Mouse (Mus musculus): Measurements from ENCODE around the gene Samhd1. TPM values are rescaled to one million over a fixed set of nuclear protein-coding genes. Genes with fewer than 3 reads are reported as not detected.

Gene Samhd1
- total RNA-seq, 2 experiments from 2014 or later = 26.7 to 31.4 TPM

DNA sequence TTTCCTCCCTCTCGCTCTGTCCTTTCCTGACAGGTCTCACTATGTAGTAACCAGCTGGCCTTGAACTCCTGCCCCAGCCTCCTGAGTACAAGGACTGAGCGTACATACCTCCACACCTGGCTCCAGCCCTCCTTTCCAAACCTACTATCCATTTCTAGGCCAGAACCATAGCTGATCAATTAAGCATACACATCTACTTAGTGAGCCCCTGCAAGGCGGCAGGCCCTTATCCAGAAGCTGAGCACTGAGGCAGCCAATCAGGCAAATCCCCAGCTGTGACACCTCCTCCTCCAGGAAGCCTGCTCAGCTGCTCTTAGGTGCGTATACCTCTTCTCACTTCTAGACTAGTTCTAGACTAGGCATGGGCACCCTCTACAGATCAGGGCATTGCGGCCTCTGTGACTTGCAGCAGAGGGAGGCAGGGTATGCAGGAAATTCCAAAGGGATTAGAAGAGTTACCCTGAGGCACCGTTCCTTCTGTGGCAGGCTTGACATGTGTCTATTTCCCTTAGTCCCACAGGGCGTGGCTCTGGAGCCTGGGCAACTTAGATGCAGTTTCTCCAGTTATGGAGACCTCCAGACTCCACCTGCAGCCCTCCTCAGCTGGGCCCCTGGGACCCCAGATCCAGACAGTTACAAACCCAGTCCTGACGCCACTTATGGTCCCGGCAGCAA lies 62.6 kb downstream of the Samhd1 start:
- DNase-seq = peak; percentile 51

DNA sequence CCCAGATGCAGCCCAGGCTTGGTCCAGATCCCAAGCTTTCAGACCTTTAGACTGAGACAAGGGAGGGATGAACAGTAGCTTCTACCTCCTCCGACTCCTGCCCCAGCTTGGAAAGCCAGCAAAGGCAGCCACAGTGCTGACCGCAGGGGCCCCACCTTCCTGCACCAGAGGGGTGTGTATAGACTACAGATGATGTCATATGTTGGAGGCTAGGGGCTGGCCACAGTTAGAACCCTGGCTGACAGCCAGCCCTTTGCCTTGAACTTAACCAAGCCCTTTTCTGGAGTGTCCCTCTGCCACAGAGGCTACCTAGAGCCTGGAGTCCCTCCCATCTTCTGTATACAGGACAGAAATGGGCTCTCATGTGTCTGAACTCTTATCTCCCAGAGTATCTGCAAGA lies 63.5 kb downstream of the Samhd1 start:
- peak; percentile 87 for DNase-seq

DNA sequence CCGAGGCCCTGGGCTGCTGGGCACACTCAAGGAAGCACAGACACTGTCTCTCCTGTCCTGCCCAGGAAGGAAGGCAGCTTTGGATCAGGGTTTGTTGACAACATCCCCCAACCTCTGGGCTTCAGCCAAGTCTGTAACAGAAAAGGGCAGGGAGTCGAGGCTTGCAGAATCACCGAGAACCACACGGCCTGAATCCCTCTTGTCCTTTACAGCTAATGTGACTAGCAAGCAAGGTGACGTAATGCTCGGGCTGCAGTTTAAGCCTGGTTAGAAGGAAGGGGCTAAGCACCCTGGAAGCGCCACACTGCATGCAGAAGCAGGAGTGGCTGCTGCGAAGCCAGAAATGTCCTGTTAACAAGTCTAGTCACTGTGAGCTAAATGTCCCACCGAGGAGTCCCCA lies 64.7 kb downstream of the Samhd1 start:
- peak; percentile 78 for DNase-seq

DNA sequence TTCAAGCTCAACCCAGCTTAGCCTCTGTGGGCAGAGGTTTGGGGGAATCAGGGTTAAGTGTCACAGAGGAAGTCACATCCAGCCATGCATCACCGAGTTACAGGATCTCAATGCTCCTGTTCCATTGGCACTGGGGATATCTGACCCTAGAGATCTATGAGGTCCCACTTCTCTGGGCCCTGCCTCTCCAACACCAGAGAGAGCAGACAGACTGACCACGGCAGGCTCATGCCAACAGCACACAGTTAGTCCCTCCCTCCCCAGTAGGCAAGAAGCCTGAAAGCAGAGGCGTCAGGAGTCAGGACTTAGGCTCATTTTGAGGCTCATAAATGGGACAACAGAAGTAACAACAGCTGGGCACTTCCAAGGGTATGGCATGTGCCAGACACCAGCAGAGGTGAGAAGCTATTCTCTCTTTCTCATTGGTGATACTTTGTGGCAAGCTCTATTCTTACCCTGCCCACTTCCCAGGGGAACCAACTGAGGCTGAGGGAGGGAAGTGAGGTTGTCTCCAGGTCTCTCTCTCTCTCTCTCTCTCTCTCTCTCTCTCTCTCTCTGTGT lies 65.2 kb downstream of the Samhd1 start:
- peak; percentile 24 for DNase-seq

DNA sequence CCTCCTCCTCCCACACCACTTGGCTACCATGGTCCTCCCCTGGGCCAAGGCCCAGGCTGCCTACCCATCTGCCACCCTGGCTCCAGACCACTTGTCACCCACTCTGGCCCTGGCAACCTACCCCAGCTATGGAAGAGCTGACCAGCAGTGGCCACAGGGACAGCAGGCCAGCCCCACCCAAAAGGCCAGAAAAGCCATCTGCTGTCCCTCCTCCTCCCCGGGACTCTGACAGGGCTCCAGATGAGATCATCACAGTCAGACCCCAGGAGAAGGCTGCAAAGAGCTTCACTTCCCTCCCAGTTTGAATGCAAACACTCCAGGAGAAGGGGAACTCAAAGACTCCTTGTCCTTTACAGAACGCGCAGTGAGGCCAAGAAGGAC lies 65.7 kb downstream of the Samhd1 start:
- DNase-seq = peak; percentile 29

DNA sequence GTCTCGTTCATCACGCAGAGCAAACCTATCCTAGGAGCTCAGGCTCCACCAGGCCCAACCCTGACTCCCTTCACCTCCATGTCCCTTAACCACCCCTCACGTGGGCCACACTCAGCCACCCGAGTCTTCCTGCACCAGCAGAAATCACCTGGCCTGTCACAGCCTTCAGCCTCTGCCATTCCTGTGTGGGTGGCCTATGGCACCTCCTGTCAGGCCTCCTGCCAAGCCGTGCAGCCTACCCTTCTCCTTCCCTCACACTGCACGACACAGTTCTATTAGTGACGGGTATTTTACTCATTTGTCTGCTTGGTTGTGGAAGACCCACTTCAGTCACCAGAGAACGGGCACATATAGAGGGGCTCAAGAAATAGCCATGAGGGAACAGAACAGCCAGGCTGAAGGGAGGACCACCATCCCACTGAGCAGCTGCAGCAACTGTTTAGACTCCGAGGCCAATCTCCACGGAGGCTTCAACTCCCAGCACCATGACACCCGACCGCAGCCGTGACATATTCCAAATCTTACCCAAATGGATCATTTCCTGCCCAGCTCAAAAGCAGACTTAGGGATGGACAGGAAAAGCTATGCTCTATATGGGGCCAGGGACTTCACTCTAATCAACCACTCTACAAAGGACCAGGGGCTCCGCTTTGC lies 66.2 kb downstream of the Samhd1 start:
- DNase-seq = peak; percentile 35

DNA sequence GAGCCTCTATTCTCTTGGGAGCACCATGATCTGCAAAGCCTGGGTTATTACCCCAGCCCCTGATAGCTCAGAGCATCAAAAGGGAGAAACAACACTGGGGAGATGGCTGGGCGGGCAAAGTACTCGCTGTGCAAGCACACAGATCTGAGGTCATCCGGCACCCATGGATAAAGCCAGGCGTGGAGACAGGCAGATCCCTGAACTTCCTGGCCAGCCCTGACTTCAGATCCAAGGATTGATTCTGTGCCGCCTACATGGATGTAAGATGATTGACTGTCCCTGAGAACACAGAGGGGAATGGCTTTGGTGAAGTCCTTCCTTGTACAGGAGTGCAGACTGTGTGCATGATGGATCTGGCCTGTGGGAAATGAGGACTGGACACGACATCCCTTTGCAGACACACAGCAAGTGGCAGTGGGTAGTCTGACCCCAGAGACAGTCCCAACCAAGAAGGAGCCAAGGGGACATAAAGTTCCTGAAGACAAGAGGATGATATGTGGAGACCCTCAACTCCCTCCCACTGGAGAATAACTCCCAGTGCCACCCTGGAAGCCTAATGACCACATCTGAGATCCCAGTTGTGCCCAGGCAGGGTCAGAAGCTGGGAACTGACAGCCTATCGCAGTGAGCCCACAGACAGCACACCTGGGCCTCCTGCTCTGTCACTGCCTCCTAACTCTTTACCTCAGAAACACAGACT lies 68.2 kb downstream of the Samhd1 start:
- no peak for DNase-seq

DNA sequence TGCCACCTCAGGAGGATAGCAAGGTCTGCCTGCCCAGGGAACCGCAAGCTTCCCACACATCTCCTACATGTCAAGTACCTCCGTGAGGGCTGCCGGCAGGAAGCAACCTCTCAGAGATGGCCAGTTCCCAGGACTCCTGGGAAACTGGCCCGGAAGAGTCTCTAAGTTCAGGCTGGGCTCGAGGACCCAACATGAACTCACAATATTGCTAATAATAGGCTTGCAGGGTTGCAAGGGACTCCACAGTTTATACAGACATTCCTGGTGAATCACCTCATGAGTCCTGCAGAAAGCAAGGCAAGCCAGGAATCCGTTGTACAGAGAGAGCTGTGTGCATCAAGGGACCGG lies 69.2 kb downstream of the Samhd1 start:
- no peak for DNase-seq

DNA sequence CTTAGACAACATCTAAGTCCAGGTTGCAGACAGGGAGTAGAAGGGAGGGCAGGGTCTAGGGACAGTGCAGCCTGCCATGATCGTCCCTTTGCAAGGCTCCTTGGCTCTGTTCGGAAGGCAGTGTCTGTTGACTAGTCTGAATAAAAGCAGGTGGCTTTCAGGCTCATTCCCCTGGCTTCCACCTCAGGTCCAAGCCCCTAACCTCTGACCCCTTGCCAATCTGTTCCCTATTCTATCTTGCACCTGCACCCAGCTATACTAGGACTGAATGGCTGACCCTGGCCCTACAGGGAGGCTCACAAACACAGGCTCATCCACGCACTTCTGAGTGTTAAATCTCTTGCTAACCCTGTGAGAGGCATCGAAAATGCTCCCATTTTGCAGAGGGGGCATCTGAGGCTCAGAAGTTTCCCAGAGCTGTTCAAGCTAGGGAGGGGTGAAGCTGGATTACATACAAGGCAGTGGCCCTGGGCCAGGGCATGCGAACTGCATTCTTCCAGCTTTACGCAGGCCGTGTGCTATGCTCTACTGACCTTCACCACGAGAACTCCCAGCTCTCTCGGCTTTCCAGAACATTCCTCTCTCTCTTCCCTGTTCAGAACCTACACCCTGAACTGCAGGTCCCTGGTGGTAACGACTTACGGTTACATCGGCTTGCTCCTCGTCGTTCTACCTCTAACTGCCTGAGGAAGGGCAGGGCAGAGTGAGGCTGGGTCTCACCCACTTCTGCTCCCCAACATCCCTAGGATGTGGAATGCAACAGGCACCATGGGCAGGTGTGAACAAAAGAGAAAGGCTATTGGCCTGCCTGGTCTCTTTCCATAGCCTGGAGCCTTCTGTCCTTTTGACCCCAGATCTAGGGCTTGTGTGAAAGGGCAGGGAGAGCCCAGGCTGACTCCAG lies 69.8 kb downstream of the Samhd1 start:
- peak; percentile 76 for DNase-seq

DNA sequence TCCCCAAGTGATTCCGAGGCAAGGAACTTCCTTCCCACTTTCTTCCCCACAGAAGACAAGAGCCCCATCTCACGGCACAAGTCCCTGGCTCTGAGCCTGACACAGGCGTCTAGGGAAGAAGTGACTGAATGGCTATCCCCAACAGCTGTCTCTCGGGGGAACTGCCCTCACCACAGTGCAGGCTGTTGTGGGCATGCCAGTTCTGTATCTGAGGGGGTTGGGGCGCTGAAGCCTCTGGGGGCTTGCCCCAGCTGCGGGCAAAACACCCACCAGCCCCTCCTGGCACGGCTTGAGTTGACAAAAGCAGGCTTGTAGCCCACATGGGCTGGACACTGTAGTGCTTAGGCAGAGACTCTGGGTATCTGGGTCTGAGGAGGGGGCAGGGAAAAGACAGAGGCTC lies 70.9 kb downstream of the Samhd1 start:
- DNase-seq = peak; percentile 31

DNA sequence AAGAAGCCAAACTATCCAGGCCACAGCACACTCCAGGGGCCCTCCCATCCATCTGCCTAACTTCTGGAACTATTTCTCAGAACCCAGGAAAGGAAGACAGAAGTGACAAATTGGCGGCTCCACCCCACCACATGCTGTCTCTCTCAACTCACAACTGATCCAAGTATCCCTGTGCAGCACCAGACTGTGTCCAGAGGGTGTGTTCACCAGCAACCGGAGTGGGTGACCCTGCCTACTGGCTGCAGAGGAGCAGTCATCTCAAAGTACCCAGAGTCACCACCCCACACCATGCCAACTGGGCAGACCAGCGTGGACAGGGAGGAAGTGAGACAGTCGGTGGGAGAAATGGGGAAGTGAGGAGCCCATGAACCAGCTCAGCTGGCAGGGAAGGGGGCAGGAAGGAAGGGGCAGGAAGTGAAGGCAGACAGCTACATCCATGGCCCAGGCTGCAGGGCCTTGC lies 71.8 kb downstream of the Samhd1 start:
- peak; percentile 27 for DNase-seq

DNA sequence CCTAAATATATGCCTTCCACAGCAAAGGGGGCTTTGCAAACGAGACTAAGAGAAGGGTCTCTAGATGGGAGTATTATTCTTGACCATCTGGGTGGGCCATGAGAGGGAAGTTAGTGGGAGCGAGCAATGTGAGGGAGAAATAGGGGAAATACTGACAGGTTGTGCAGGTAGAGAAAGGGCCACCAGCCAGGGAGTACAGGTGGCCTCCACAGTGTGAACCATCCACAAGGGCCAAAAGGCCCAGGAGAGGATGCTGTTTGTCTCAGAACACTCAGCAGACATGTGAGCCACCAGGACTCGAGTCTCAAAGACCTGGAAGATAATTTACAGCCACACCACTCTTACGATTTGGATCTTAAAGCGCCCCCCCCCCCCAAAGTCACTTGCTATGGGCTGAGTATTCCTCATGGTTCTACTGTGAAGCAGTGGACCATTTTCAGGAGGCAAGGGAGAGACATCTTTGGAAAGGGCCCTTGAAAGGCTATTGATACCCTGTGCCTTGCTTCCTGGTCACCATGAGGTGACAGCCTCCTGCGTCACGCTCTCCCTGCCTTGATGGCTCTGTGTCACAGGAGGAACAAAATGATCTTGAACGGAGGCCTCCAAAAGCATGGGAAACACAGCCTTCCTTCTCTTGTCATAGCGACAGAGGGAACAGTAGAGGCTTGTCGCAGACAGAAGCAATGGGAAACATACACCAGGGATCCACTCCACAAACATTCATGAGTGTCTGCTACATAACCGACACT lies 74.3 kb downstream of the Samhd1 start:
- no peak for DNase-seq

DNA sequence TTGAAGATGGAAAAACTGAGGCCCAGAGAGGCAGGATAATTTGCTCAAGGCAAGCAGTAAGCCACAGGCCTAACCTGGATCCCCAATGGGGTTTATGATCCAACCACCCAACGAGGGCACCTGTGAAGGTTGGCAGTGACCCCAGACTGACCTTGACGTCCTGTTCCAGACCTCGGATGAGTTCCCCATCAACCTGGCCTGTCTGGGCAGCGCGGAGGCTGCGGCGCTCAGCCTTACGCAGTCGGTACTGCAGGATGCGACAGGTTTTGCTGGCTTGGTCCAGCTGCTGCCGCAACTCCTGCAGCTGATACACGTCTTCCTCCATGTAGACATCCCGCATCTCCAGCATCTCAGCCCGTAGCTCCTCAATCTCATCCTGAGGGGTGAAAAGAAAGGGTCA lies 75.0 kb downstream of the Samhd1 start:
- no peak for DNase-seq

DNA sequence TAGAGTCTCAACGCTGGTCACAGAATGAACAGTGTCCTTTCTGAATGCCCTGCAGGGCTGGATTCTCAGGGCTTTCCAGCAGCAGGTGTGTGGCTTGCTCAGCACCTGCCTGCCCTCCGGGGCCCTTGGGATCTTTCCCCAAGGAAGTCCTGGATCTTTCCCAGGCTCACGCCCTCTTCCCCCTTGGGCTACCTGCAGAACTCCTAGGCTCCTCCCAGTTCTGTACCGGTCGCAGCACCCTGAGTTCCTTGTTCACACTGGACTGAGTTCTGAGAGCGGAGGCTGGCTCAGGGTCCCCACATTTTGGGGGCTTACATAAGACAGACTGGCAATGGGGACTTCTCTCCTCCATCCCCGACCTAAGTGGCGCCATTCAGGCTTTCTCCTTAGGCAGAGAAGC lies 75.9 kb downstream of the Samhd1 start:
- DNase-seq = no peak

DNA sequence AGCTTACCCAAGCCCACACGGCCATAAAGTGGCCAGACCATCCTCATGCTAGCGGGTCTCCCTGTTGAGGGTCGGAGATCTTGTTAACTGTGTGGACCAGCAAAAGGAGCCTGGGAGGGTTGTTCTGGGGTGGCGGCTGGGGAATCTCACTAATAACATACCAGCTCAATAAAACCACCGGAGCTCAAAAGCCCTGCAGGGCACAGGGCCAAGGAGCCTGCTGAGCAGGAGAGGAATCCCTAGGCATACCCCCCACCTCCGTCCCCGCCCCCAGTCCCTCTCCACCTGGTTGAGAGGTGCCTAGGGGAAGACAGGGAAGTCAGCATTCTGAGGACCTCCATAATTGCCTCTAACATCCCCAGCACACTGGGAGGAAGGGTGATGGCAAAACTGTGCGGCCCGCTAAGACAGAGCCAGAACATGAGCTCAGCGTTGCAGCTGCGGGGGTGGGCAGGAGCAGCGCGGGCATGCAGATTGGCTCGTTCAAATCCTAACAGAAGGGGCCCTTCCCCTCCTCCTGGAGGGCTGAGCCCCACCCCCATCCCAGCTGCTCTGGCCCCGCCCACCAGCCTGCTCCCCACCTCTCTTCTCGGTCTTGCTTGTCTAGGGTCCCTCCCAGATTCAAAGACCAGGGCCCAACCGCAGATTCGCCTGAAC lies 76.6 kb downstream of the Samhd1 start:
- DNase-seq = peak; percentile 68

DNA sequence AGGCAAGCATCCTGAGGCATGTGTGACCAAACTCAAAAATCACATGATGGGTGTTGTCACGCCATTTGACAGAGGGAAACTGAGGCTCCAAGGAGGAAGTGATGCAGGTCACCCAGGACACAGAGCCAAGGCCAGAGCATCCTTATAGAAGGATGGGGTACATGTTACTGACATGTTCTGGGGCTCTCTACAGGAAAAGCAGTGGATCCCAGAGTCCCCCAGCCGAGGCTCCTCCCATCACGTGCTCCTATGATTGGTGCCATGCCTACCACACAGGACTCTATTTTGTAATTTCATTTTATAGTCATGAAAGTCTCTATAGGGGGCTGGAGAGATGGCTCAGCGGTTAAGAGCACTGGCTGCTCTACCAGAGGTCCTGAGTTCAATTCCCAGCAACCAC lies 77.3 kb downstream of the Samhd1 start:
- no peak for DNase-seq

DNA sequence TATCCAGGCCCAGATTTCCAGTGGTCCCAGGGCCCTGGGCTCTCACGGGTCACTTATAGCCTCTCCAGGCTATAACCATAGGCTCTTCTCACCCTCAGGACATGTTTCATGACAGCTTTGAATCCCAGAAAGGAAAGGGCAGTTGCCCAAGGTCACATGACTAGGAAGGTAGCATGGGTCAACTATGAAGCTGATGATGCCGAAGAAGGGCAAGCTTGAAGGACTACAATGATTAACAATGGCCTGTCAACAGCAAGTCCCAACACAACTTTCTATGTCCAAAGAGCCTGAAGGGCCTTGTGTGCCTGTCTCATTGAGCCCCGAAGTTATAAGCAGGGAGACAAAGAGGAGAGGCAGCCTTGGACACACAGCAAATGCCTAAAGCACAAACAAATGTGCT lies 77.9 kb downstream of the Samhd1 start:
- DNase-seq = peak; percentile 16

DNA sequence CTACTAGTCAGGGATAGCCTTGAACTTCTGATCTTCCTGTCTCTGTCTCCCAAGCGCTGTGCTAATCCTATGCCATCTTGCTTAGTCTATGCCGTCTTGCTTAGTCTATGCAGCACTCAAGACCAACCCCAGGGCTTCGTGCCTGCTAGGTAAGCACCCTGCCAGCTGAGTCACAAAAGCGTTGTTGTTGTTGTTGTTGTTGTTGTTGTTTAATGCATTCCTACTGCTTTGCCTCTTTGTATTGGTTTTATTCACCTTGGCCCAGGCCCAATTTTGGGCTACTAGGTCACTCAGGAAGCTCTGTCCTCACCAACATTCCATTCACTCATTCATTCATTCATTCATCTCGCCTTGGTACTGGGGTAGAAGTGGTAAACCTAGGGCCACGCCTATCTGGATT lies 79.3 kb downstream of the Samhd1 start:
- peak; percentile 28 for DNase-seq

DNA sequence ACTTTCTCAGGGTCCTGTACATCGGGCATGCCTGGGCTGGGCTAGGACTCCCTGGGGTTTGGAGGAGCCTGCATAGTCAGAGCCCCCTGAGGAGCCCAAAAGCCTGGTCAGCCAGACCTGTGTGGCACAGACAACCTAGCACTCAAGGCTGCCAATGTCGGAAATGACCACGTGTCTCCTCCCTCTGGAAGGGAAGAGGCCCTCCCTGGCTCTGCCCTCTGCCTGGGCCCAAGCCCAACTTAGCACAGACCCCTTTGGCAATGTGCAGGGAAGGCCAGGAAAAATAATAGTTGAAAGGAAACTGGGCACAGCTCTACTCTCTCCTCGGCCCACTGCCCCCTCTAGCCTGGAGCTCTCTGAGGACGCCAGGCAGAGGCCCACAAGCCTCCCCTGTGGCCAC lies 80.2 kb downstream of the Samhd1 start:
- peak; percentile 82 for DNase-seq

DNA sequence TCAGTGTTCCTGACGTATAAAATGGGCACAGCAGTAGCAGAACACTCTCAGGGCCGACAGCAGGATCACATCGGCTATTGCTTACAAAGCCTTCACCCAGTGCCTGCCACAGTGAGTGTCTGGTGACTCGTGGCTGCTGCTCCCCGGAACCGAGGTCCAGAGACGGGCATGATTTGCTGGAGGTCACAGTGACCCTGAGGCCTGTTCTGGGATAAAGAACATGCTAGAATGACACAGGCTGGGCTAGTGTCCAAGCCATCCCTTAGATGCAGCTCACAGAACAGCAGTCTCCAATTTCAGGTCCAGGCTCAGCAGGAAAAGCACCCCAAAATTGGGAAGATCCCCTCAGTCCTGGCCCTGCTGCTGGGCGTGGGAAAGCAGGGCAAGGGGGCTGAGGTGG lies 80.8 kb downstream of the Samhd1 start:
- peak; percentile 85 for DNase-seq

DNA sequence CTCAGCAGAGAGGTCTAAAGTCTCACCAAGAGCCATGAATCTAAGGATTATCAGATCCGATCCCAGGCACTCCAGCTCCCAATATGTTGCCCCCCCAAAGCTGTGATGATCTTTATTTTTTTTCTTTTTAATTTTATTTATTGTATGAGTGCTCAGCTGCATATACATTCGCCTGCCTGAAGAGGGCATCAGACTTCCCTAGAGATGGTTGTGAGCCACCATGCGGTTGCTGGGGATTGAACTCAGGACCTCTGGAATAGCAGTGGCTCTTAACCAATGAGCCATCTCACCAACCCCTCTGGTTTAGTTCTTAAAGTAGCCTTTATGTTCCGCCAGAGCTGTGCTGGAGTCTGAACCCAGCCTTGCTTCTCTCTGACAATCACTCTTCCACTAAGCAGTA lies 81.3 kb downstream of the Samhd1 start:
- DNase-seq = no peak

All from adrenal gland, postnatal 10 days (tissue).